Mouse (Mus musculus): ENCODE measurements around the gene Otc. TPM values are rescaled to one million over a fixed set of nuclear protein-coding genes. Genes with fewer than 3 reads are reported as not detected.

The Otc gene
- polyA plus RNA-seq (2012; rRNA removed; ENCODE audit: low replicate concordance) = 0.29 TPM in 1 of 2 replicates, not detected in the other

GRCm38 (mm10) chrX:10251852-10252504 lies at the start of gene Otc:
Gene Otc, plus strand, starts transcription at chrX:10252305.

GRCm38 (mm10) chrX:10216410-10216949 lies 35.6 kb upstream of the Otc start, which contains the start of gene Rpgr:
Gene Rpgr, minus strand, starts transcription at chrX:10216920.

Other genes with a start within 250 kb of the Otc start
- gene Srpx, start 134.6 kb upstream of the Otc start, polyA plus RNA-seq (2012; rRNA removed; ENCODE audit: low replicate concordance) = 123 and 163 TPM in 2 replicates
- 0.47 and 1.5 TPM in 2 replicates for gene Rpgr, start 35.4 kb upstream of the Otc start, polyA plus RNA-seq (2012; rRNA removed; ENCODE audit: low replicate concordance)
- 72.3 and 132 TPM in 2 replicates for gene Tspan7, start 232.9 kb downstream of the Otc start, polyA plus RNA-seq (2012; rRNA removed; ENCODE audit: low replicate concordance)

Measured in mammary gland, adult 2 months (tissue).